Mouse (Mus musculus) spleen, adult 10 weeks (tissue): ENCODE data around the gene Hnrnpu. TPM values are rescaled to one million over a fixed set of nuclear protein-coding genes. Genes with fewer than 3 reads are reported as not detected.

Experiments
- polyA plus RNA-seq: library from polyadenylated mRNA; stranded (reverse); fragments of 350-450 nt; fragmentation: Illumina TruSeq; extraction: RNeasy Lipid Tissue Mini Kit (QIAGEN cat#74804); gene quantifications from one replicate; pipeline ENCODE4 v1.2.3, GENCODE M21; 2015; ENCODE audit warnings: low replicate concordance; ENCODE audit not compliant: insufficient read depth

Gene Hnrnpu
- polyA plus RNA-seq, result 691 TPM

DNA sequence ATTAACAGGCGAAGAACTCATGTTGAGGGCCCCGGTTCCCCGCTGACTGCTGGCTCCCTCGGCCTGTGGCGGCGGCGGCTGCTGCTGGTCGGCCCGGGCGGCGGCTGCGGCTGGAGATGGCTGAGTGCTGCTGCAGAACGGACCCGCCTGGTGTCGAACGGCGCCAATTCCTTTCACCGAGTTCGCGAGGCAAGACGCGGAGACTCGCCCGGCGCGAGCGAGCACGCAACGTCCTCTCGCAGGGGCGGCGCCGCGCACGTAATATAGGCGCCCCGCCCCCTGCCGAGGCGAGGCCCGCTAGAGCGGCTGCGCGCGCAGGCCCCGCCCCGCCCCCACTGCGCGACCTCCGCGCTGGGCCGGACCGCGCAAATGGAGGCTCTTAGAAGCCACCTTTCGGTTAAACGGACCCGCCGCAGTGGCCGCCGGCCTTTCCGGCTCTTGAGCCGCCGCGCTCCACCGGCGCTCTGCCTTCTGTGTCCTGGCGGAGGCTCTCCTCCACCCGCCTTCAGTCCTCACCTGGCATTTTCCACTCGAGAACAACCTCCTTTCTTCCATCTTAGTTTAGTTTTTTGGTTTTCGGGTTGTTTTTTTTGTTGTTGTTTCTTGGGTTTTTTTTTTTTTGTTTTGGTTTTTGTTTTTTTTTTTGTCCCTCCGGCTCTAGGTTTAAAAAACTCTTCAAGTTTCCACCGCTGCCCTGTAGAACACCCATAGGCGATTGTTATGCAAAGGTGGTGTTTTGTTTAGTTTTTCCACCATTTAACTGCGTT is at the start of gene Hnrnpu:
Gene Hnrnpu, minus strand, starts transcription at position 247 of the 767 bp plus-strand sequence.

DNA sequence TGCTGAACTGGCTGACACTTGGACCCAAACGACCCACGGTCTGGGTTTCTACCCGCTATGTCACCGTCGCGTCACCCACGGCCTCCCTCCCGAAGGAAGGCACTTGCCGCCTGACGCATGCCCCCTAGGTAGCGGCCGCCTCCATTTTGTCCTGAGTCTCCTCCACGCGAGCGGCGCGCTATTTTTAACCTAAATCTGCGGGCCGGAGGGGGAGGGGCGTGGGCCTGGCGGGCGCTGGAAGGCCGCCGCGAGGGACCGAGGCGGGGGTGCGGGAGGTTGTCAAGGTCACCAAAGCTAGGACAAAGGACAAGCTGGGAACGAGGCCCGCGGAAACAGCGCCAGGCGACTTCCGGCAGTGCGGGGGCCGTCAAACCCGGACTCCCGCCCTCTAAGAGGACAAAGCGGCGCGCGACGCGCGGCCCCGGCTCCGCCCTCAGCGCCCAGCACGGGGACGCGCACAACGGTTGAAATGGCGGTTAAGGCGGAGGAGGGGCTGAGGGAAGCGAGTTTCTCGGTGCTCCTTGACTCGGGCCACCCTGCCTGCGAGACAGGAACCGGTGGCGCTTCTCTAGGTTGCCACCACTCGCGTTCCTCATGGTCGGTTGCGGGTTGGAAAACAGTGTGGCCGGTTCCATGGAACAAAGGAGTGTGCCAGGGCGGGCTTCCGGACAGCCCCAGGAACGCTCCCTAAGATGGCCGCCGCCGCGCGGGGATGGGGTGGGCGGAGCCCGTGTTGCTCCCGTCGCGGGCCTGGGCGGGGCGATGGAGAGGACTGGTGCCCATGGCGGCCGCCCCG is 19.0 kb downstream of the Hnrnpu start, which contains the start of gene Cox20:
Gene Cox20, plus strand, starts transcription at position 742 of the 796 bp plus-strand sequence.

Other genes starting within 250 kb of the Hnrnpu start
- gene Desi2, start 150.4 kb downstream of the Hnrnpu start, polyA plus RNA-seq, result 19.9 TPM
- gene Cox20, start 18.7 kb downstream of the Hnrnpu start, polyA plus RNA-seq, result 153 TPM
- 11.0 TPM for gene Efcab2, start 68.3 kb upstream of the Hnrnpu start, polyA plus RNA-seq
- 0.04 TPM for gene Kif26b, start 191.3 kb upstream of the Hnrnpu start, polyA plus RNA-seq